Mouse (Mus musculus) left cerebral cortex, adult 2 months (tissue): ENCODE data around the gene Zan. TPM values are rescaled to one million over a fixed set of nuclear protein-coding genes. Genes with fewer than 3 reads are reported as not detected.

ENCODE experiments used
- DNase-seq, 2 experiments: peaks; one replicate each; pipeline ENCODE4 v3.0.0; 2021 to 2022; ENCODE audit warnings: low spot score in 2 of 2, mixed read lengths in 1 of 2; ENCODE audit errors: extremely low spot score in 1 of 2
- H3K27ac ChIP-seq: fragments of 200-600 bp; 2 replicates; pipeline ENCODE4 v1.8.1; 2022
- H3K4me3 ChIP-seq: fragments of 200-600 bp; 2 replicates; pipeline ENCODE4 v1.8.1; 2022
- CTCF ChIP-seq: fragments of 200-600 bp; IDR thresholded peaks from 2 replicates; pipeline ENCODE4 v1.8.1; 2022; ENCODE audit warnings: antibody characterized with exemption, mild to moderate bottlenecking, moderate library complexity
- intact Hi-C: fragments of 180-260 bp; cut with DNase I; formaldehyde crosslinking; loops from one replicate; pipeline ENCODE4 v1.15.1; 2025
- total RNA-seq, 2 experiments: library from RNA; stranded (reverse); gene quantifications; 2 replicates each; pipeline ENCODE4 v1.2.3; 2021

Zan gene
- total RNA-seq, 2 experiments from 2014 or later, result 0.30 to 0.38 TPM

GRCm38 (mm10) chr5:137394456-137394855, 82.4 kb downstream of the Zan start:
- Histone ChIP-seq H3K27ac (no peak overlapping the region), H3K4me3 (no peak overlapping the region)
- intact Hi-C loops, result no loop called here
- DNase-seq, result no peak
- TF ChIP-seq CTCF, result no peak; the same call in 1 of the 2 replicates

DNA sequence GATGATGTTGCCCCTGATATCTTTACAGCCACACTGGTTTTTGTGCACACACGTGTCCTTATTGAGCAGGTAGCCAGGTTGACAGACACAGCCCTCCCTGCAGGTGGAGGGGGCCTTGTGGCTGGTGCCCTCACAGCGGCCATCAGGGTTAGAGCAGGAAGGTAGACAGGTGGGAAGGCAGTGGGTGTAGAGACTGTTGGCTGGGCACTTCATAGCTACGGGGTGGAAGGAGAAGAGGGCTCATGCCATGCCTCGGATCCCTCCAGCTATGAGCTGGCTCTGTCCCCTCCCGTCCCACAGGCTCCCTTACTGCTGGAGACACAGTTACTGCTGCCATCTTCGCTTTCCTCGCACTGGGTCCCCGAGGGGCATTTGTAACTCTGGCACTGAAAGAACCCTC, 85.2 kb downstream of the Zan start:
- H3K27ac ChIP-seq, result no peak overlapping the region
- intact Hi-C loops, result no loop called here
- no peak overlapping the region for H3K4me3 ChIP-seq
- no peak for TF ChIP-seq CTCF
- no peak for DNase-seq

DNA sequence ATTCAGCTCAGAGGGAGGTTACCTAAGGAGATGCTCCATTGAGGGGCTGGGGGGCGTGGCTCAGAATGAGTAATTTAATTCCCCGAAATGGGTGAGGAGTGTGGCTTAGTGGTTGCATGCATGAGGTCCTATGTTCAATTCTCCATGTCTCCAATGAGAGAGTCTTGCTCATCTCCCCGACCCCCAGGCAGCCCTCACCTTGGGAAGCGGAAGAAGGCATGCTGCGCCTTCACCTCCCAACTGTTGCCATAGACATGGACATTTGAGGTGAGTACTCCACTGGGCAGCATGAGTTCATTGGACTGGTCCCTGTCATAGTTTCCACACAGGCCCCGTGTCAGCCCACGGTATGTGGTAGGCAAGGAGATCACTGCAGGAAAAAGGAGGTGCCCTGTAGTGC, 90.2 kb downstream of the Zan start:
- DNase-seq, result no peak
- Histone ChIP-seq H3K4me3 (no peak overlapping the region), H3K27ac (no peak overlapping the region)
- no peak for TF ChIP-seq CTCF
- intact Hi-C loops, result no loop called here

DNA sequence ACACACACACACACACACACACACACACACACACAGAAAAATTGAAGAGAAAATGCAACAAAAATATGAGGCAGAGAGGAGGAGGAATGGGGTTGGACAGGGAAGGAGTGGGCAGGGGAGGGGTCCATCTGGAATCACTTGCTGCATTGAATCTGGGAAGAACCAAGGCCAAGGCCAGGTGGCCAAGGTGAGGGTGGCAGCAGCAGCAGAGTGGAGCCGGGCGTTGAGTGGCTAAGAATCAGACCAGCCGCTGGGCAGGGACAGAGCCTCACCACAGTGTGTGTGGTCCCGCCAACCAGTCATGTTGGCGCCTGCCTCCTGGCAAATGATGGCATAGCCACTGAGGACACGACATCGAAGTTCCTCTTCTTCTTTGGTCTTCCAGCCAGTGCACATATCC, 93.4 kb downstream of the Zan start:
- DNase-seq, result no peak
- no peak for TF ChIP-seq CTCF
- H3K27ac ChIP-seq, result no peak overlapping the region
- no peak overlapping the region for H3K4me3 ChIP-seq
- intact Hi-C loops, result no loop called here

GRCm38 (mm10) chr5:137381152-137381551, 95.7 kb downstream of the Zan start:
- DNase-seq, result peak; percentile 22 to 44
- peak; percentile 67 for TF ChIP-seq CTCF
- intact Hi-C loops, result no loop called here

GRCm38 (mm10) chr5:137377603-137378002, 99.3 kb downstream of the Zan start:
- Histone ChIP-seq H3K4me3 (no peak overlapping the region), H3K27ac (no peak overlapping the region)
- intact Hi-C loops, result no loop called here
- no peak for TF ChIP-seq CTCF
- no peak for DNase-seq

More at GRCm38 (mm10) chr5:137381152-137381551, 95.7 kb downstream of the Zan start:
- H3K27ac ChIP-seq, result no peak overlapping the region
- no peak overlapping the region for H3K4me3 ChIP-seq

DNA sequence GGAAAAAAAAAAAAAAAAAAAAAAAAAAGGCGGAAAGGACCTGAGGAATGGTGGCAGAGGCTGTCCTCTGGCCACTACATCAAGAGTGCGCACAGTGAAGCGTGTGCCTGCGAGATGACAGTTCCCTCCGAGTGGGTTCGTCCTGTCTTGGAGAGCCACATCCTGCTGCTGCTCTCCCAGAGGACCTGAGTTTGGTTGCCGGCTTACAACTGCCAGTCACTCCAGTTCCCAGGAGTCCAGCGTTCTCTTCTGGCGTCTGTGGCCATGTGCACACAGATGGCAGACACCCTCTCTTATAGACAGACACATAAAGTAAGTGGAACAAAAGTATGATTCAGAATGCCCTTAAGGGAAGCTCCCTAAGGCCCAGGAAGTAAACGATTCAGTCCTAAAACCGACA, 99.7 kb downstream of the Zan start:
- Histone ChIP-seq H3K4me3 (no peak overlapping the region), H3K27ac (no peak overlapping the region)
- intact Hi-C loops, result no loop called here
- DNase-seq, result no peak
- TF ChIP-seq CTCF, result no peak

DNA sequence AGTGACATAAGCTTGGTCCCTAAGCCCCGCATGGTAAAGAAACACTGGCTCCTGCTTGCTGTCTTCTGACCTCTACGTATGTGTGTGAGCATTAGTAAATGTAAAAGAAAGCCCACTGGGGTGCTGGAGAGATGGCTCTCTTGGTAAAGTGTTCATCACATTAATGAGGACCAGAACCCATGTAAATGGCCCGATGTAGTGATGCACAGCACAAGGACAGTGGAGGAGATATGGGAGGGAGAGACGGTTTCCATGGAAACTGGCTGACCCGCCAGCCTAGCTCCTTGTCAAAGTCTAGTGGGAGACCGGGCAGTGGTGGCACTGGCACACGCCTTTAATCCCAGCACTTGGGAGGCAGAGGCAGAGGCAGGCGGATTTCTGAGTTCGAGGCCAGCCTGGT, 100.1 kb downstream of the Zan start:
- no peak for TF ChIP-seq CTCF
- Histone ChIP-seq H3K27ac (no peak overlapping the region), H3K4me3 (no peak overlapping the region)
- DNase-seq, result no peak
- intact Hi-C loops, result no loop called here

- Histone ChIP-seq H3K4me3 (no peak overlapping the region), H3K27ac (no peak overlapping the region)
- DNase-seq, result no peak
- peak; percentile 42 for TF ChIP-seq CTCF
- intact Hi-C loops, result no loop called here
These were observed 100.7 kb downstream of the Zan start for GRCm38 (mm10) chr5:137376198-137376597.

- no peak for DNase-seq
- H3K4me3 ChIP-seq, result no peak overlapping the region
- intact Hi-C loops, result no loop called here
- no peak overlapping the region for H3K27ac ChIP-seq
- no peak for TF ChIP-seq CTCF
These were observed 101.2 kb downstream of the Zan start for GRCm38 (mm10) chr5:137375627-137376026.

GRCm38 (mm10) chr5:137374521-137375080, 102.3 kb downstream of the Zan start:
- Histone ChIP-seq H3K4me3 (no peak overlapping the region), H3K27ac (no peak overlapping the region)
- no peak for DNase-seq
- no peak for TF ChIP-seq CTCF
- intact Hi-C loops, result no loop called here

DNA sequence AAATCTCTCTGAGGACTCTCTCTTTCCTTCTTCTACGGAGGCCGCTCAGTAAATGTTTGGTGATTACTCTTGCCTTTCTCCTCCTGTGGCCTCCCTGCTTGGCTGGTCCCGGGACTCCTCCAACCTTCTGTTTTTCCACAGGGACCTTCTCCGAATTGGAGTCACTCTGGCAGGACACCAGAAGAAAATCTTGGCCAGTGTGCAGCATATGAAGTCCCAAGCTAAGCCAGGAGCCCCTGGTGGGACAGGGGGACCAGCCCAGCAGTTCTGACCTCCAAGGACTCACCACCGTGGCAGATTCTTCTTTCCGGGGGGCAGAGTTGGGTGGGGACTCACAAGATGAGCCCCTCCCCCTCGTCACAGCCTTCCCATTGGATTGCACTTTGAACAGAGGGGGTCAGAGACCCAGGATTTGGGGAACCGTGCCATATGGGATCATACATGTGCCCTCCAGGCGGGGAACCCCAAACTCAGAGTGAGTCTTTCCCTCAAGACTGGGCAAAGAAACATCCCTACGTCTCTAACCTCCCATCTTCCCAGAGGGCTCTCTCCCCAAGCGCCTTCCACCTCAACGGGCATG, 103.4 kb downstream of the Zan start:
- no peak for TF ChIP-seq CTCF
- no peak overlapping the region for H3K27ac ChIP-seq
- intact Hi-C loops, result no loop called here
- DNase-seq, result no peak
- no peak overlapping the region for H3K4me3 ChIP-seq

DNA sequence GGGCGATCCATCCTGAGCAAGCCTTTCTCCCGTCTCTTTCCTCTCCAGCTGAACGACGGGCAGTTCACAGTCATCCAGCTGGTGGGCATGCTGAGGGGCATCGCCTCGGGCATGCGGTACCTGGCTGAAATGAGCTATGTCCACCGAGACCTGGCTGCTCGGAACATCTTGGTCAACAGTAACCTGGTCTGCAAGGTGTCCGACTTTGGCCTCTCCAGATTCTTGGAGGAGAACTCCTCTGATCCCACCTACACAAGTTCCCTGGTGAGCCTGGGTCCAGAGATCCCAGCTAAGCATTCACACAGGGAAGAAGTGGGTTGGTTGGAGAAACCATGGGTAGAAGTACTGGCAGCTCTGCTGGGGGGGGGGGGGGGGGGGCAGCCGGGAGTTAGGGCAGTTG, 107.2 kb downstream of the Zan start:
- no peak overlapping the region for H3K27ac ChIP-seq
- no peak for TF ChIP-seq CTCF
- no peak overlapping the region for H3K4me3 ChIP-seq
- intact Hi-C loops, result no loop called here
- DNase-seq, result no peak
